Mouse (Mus musculus) liver, postnatal 0 days (tissue): ENCODE data around the gene Serpinb7.

Source experiments
- CTCF ChIP-seq: sonication (generic); IDR thresholded peaks from 2 replicates; pipeline ENCODE4 v1.5.1; 2016; ENCODE audit warnings: antibody characterized with exemption, low read depth
- EP300 ChIP-seq: IDR thresholded peaks from 2 replicates; pipeline ENCODE4 v1.6.1; 2016; ENCODE audit warnings: antibody characterized with exemption, low read depth, mild to moderate bottlenecking

DNA sequence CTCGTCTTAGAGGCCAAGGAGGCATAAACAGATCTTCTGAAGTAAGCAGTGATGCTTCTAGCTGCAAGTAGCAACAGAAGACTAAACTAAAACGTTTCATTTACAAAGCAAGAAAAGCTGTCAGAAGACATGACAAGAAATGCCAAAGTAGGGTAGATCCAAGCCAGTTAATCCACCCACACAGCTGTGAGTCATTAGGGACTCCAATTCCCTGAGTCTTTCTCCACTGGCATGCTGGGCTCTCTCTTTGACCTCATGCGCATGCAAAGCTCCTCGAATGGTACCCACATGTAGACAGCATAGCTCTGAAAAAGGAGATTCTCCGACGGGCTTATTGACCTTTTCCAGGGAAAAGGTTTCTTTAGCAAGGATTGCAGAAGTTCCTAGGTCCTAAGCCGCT is 33.5 kb upstream of the Serpinb7 start:
- no peak for TF ChIP-seq CTCF
- no peak for TF ChIP-seq EP300
